Mouse (Mus musculus) brain, adult 2 months (tissue): ENCODE results near the gene Lrch2.
"Not testable (repeated sequence)": the region's sequence is repeated elsewhere in the genome, so short reads cannot be mapped to it uniquely, and the experiment has no call there.

ENCODE experiments used
- DNase-seq: peaks from one replicate; pipeline ENCODE4 v3.0.0; 2011; ENCODE audit warnings: low read depth, low spot score

Lrch2 gene

GRCm38 (mm10) chrX:147553421-147554201, at the start of gene Lrch2:
Lrch2 (minus strand) TSS chrX:147554081.
- DNase-seq = peak; percentile 81

GRCm38 (mm10) chrX:147540934-147541870, 12.7 kb downstream of the Lrch2 start:
- DNase-seq = no peak

GRCm38 (mm10) chrX:147538377-147538776, 15.5 kb downstream of the Lrch2 start:
- no peak for DNase-seq

GRCm38 (mm10) chrX:147537117-147537516, 16.8 kb downstream of the Lrch2 start:
- DNase-seq = not testable (repeated sequence)

- DNase-seq = no peak
Measured at GRCm38 (mm10) chrX:147535616-147536015, 18.3 kb downstream of the Lrch2 start.

- peak; percentile 20 for DNase-seq
Measured at GRCm38 (mm10) chrX:147531675-147532074, 22.2 kb downstream of the Lrch2 start.

GRCm38 (mm10) chrX:147527646-147528172, 26.2 kb downstream of the Lrch2 start:
- peak; percentile 39 for DNase-seq

- peak; percentile 3 for DNase-seq
Measured at GRCm38 (mm10) chrX:147489551-147489950, 64.3 kb downstream of the Lrch2 start.

- not testable (repeated sequence) for DNase-seq
Measured at GRCm38 (mm10) chrX:147453610-147454009, 100.3 kb downstream of the Lrch2 start, which contains the start of gene Vmn1r239-ps. Vmn1r239-ps (minus strand) TSS chrX:147453710.

GRCm38 (mm10) chrX:147443386-147443785, 110.5 kb downstream of the Lrch2 start:
- DNase-seq = no peak

GRCm38 (mm10) chrX:147435400-147435799, 118.5 kb downstream of the Lrch2 start:
- no peak for DNase-seq

- peak; percentile 2 for DNase-seq
Measured at GRCm38 (mm10) chrX:147429753-147430152, 124.1 kb downstream of the Lrch2 start.

GRCm38 (mm10) chrX:147429129-147429528, 124.8 kb downstream of the Lrch2 start, which contains the start of gene Il13ra2:
Il13ra2 (minus strand) TSS chrX:147429192.
- no peak for DNase-seq
